Mouse (Mus musculus): ENCODE results near the gene Dnah8. TPM values are rescaled to one million over a fixed set of nuclear protein-coding genes. Genes with fewer than 3 reads are reported as not detected.
A peak's percentile ranks its signal among the peaks of the same experiment; 100 is the strongest.

The Dnah8 gene
- polyA plus RNA-seq, 1 experiment from 2014 or later, result 0.97 TPM

GRCm38 (mm10) chr17:30911732-30912088, 287.6 kb downstream of the Dnah8 start:
- Histone ChIP-seq H3K9ac (no peak overlapping the region), H3K4me3 (no peak overlapping the region), H3K4me1 (peaks cover 7% of the 10 kb centered on the region), H3K4me2 (replicated peaks) (no peak overlapping the region), H3K9me3 (replicated peaks) (no peaks in the 10 kb centered on the region), H3K27me3 (0 out of 2 replicates have a peak, but pooled peaks cover 4% of the 10 kb centered on the region), H3K36me3 (no peaks in the 10 kb centered on the region), H3K27ac (no peak overlapping the region)
- ATAC-seq (ENCODE audit: low FRiP score), result 0 out of 2 replicates have a peak, but pooled peaks have one; percentile 32
- 50% methylated on average over 8 of the region's 8 CpGs for WGBS

GRCm38 (mm10) chr17:30912536-30912935, 288.4 kb downstream of the Dnah8 start:
- H3K4me1 ChIP-seq, result peaks cover 7% of the 10 kb centered on the region
- 78% methylated on average over 5 of the region's 5 CpGs for WGBS
- no peak overlapping the region for H3K9ac ChIP-seq
- no peaks in the 10 kb centered on the region for H3K9me3 ChIP-seq (replicated peaks)
- no peak for ATAC-seq (ENCODE audit: low FRiP score)
- H3K27ac ChIP-seq, result no peak overlapping the region
- H3K27me3 ChIP-seq, result 0 out of 2 replicates have a peak, but pooled peaks cover 4% of the 10 kb centered on the region
- no peak overlapping the region for H3K4me2 ChIP-seq (replicated peaks)
- H3K36me3 ChIP-seq, result no peaks in the 10 kb centered on the region
- H3K4me3 ChIP-seq, result no peak overlapping the region

GRCm38 (mm10) chr17:30914264-30914663, 290.1 kb downstream of the Dnah8 start:
- Histone ChIP-seq H3K4me2 (replicated peaks) (no peak overlapping the region), H3K9ac (no peak overlapping the region)
- no peak for ATAC-seq (ENCODE audit: low FRiP score)

GRCm38 (mm10) chr17:30923566-30923965, 299.4 kb downstream of the Dnah8 start:
- Histone ChIP-seq H3K4me1 (no peaks in the 10 kb centered on the region), H3K27me3 (no peaks in the 10 kb centered on the region), H3K9me3 (replicated peaks) (no peaks in the 10 kb centered on the region), H3K9ac (no peak overlapping the region), H3K36me3 (no peaks in the 10 kb centered on the region), H3K4me3 (no peak overlapping the region), H3K4me2 (replicated peaks) (no peak overlapping the region), H3K27ac (no peak overlapping the region)
- 65% methylated on average over 4 of the region's 4 CpGs for WGBS
- ATAC-seq (ENCODE audit: low FRiP score), result no peak

More at GRCm38 (mm10) chr17:30914264-30914663, 290.1 kb downstream of the Dnah8 start:
- Histone ChIP-seq H3K9me3 (replicated peaks) (no peaks in the 10 kb centered on the region), H3K4me3 (no peak overlapping the region), H3K27me3 (0 out of 2 replicates have a peak, but pooled peaks cover 2% of the 10 kb centered on the region), H3K4me1 (peaks cover 7% of the 10 kb centered on the region), H3K27ac (no peak overlapping the region), H3K36me3 (no peaks in the 10 kb centered on the region)

Other genes starting within 250 kb of the Dnah8 start
- 100 and 106 TPM in 2 replicates for gene Btbd9, start 47.9 kb upstream of the Dnah8 start, polyA plus RNA-seq (2016; fragmentation: Nextera tagmentation; extraction: Ambion mirVana)
- 186 and 189 TPM in 2 replicates for gene Glo1, start 2.5 kb downstream of the Dnah8 start, polyA plus RNA-seq (2016; fragmentation: Nextera tagmentation; extraction: Ambion mirVana)